Mouse (Mus musculus) hindbrain, embryonic 10.5 days (tissue): ENCODE results near the gene Lce3d. TPM values are rescaled to one million over a fixed set of nuclear protein-coding genes. Genes with fewer than 3 reads are reported as not detected.

Source experiments
- polyA plus RNA-seq: library from polyadenylated mRNA; unstranded; fragments of >200 nt; fragmentation: Nextera tagmentation; extraction: Ambion mirVana; gene quantifications from 2 replicates; pipeline ENCODE4 v1.2.1, GENCODE M21; 2016

Lce3d gene
- polyA plus RNA-seq, 1 experiment from 2014 or later = not detected

Other genes with a start within 250 kb of the Lce3d start
- gene Lce1e, start 248.3 kb upstream of the Lce3d start, polyA plus RNA-seq = not detected in 2 replicates
- gene Lce1f, start 237.0 kb upstream of the Lce3d start, polyA plus RNA-seq = not detected in 2 replicates
- gene Gm38119, start 218.3 kb upstream of the Lce3d start, polyA plus RNA-seq = not detected in 2 replicates
- not detected in 2 replicates for gene Lce1g, start 205.1 kb upstream of the Lce3d start, polyA plus RNA-seq
- gene Lce1h, start 192.3 kb upstream of the Lce3d start, polyA plus RNA-seq = not detected in 2 replicates
- gene Lce1i, start 178.5 kb upstream of the Lce3d start, polyA plus RNA-seq = not detected in 2 replicates
- not detected in 2 replicates for gene Lce1j, start 166.9 kb upstream of the Lce3d start, polyA plus RNA-seq
- not detected in 2 replicates for gene Lce1k, start 149.5 kb upstream of the Lce3d start, polyA plus RNA-seq
- not detected in 2 replicates for gene Kprp, start 130.1 kb upstream of the Lce3d start, polyA plus RNA-seq
- gene Lce1l, start 106.1 kb upstream of the Lce3d start, polyA plus RNA-seq = not detected in 2 replicates
- gene 2310050C09Rik, start 87.2 kb upstream of the Lce3d start, polyA plus RNA-seq = not detected in 2 replicates
- gene Lce3a, start 31.2 kb upstream of the Lce3d start, polyA plus RNA-seq = not detected in 2 replicates
- not detected in 2 replicates for gene Lce3b, start 24.4 kb upstream of the Lce3d start, polyA plus RNA-seq
- not detected in 2 replicates for gene Lce3c, start 12.9 kb upstream of the Lce3d start, polyA plus RNA-seq
- gene Lce3e, start 9.7 kb downstream of the Lce3d start, polyA plus RNA-seq = not detected in 2 replicates
- gene Lce3f, start 34.8 kb downstream of the Lce3d start, polyA plus RNA-seq = not detected in 2 replicates
- 0.24 and 0.60 TPM in 2 replicates for gene Crct1, start 58.3 kb downstream of the Lce3d start, polyA plus RNA-seq
- gene Lce1m, start 61.7 kb downstream of the Lce3d start, polyA plus RNA-seq = not detected in 2 replicates
- not detected in 2 replicates for gene Gm4858, start 111.4 kb downstream of the Lce3d start, polyA plus RNA-seq
- gene Crnn, start 187.4 kb downstream of the Lce3d start, polyA plus RNA-seq = not detected in 2 replicates
- not detected in 2 replicates for gene Flg2, start 239.9 kb downstream of the Lce3d start, polyA plus RNA-seq